Mouse (Mus musculus) neural tube, embryonic 15.5 days (tissue): ENCODE results near the gene Rbm33. TPM values are rescaled to one million over a fixed set of nuclear protein-coding genes. Genes with fewer than 3 reads are reported as not detected.

Source experiments
- ATAC-seq: fragments of 200-750 bp; cut with Nextera tagmentation; 2 replicates; pipeline ENCODE4 v1.8.0; 2017; ENCODE audit warnings: mild to moderate bottlenecking, moderate TSS enrichment, moderate library complexity; ENCODE audit not compliant: low FRiP score
- H3K27ac ChIP-seq: fragments of 300-500 bp; sonication (generic); replicated peaks from 2 replicates; pipeline ENCODE4 v1.5.1; 2015; ENCODE audit warnings: mild to moderate bottlenecking, inconsistent platforms
- H3K27me3 ChIP-seq: fragments of 300-500 bp; sonication (generic); replicated peaks from 2 replicates; pipeline ENCODE4 v1.6.1; 2015; ENCODE audit warnings: inconsistent platforms
- H3K36me3 ChIP-seq: fragments of 300-500 bp; sonication (generic); 2 replicates; pipeline ENCODE4 v1.6.1; 2015; ENCODE audit warnings: inconsistent platforms
- H3K4me1 ChIP-seq: fragments of 300-500 bp; sonication (generic); 2 replicates; pipeline ENCODE4 v1.6.1; 2015; ENCODE audit warnings: inconsistent platforms
- H3K4me2 ChIP-seq: fragments of 300-500 bp; sonication (generic); 2 replicates; pipeline ENCODE4 v1.6.1; 2015; ENCODE audit warnings: inconsistent platforms, mild to moderate bottlenecking, moderate library complexity
- H3K4me3 ChIP-seq: fragments of 300-500 bp; sonication (generic); replicated peaks from 2 replicates; pipeline ENCODE4 v1.5.1; 2015; ENCODE audit warnings: mild to moderate bottlenecking, inconsistent platforms
- H3K9ac ChIP-seq: fragments of 300-500 bp; sonication (generic); replicated peaks from 2 replicates; pipeline ENCODE4 v1.6.1; 2015; ENCODE audit warnings: mild to moderate bottlenecking, inconsistent platforms
- H3K9me3 ChIP-seq: fragments of 300-500 bp; sonication (generic); replicated peaks from 2 replicates; pipeline ENCODE4 v1.6.1; 2016; ENCODE audit warnings: inconsistent platforms
- WGBS: fragments of 180-500 bp; shearing (Covaris S2); methylation state at CpG from one replicate; pipeline ENCODE4 v1.1.7; 2015; ENCODE audit warnings: mixed read lengths; 5-methylcytosine and 5-hydroxymethylcytosine counted together
- polyA plus RNA-seq: library from polyadenylated mRNA; unstranded; fragments of >200 nt; fragmentation: Nextera tagmentation; extraction: Ambion mirVana; gene quantifications from 2 replicates; pipeline ENCODE4 v1.2.1, GENCODE M21; 2015

Rbm33 gene
- polyA plus RNA-seq, 1 experiment from 2014 or later, result 12.3 TPM

DNA sequence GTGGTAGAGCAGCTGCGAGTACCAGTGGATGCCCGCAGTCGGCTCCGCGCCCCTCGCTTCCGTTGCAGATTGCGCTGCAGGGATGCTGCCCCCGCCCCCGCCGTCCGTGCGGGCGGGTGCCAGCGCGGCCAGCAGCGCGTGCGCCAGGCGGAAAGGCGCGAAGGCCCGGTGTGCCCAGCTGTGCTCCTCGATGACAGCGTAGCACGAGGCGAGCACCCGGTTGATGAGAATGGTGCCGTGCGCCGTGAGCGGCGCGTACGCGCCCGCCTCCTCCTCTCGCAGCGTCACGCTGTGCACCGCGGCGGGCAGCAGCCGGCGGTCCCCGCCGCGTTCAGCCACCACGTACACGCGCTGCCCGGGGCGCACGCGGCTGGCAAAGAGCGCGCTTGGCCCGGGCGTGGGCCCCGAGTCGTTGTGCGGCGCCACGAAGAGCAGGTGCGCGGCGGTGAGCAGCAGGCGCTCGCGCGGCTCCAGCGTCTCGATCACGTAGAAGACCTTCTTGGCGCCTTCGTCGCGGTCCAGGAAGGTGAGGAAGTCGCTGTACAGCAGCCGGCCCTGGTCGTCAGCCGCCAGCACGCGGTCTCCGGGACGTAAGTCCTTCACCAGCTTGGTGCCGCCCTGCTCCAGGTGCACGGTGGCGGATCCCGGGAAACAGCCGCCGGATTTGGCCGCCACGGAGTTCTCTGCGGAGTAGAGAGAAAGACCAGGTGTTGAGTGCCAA is 141.2 kb downstream of the Rbm33 start:
- H3K4me1 ChIP-seq, result peaks cover 39% of the 10 kb centered on the region
- H3K36me3 ChIP-seq, result no peaks in the 10 kb centered on the region
- H3K9me3 ChIP-seq, result no peaks in the 10 kb centered on the region
- peaks cover 82% of the 10 kb centered on the region for H3K27me3 ChIP-seq
- H3K27ac ChIP-seq, result no peak overlapping the region
- H3K4me2 ChIP-seq, result peak overlapping the region; percentile 81
- under 1% methylated on average over 94 of the region's 95 CpGs for WGBS
- ATAC-seq, result peak; percentile 61
- H3K4me3 ChIP-seq, result peak overlapping the region; percentile 42
- H3K9ac ChIP-seq, result peak overlapping the region; percentile 27

DNA sequence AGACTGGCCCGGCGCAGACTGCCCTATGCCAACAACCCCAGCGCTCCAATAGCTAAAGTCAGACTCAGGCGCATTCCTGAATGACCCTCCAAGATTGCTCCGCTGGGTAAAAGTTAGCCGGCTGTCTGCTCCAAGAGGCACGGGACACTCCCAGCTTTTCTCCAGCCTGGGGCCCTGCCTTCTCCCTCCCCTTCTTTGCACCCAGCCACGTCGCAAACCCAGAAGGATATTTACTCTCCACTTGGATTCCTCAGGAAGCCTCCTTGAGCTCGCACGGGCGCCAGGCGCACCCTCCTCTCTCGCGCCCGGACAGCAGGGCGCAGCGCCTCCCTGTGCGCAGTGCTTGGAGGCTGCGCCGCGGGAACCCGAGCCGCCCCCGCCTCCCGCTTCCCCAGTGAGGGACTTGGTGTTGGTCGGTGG is 141.9 kb downstream of the Rbm33 start:
- peak overlapping the region; percentile 42 for H3K4me3 ChIP-seq
- H3K4me1 ChIP-seq, result peaks cover 47% of the 10 kb centered on the region
- H3K4me2 ChIP-seq, result peak overlapping the region; percentile 81
- ATAC-seq, result no peak
- H3K27ac ChIP-seq, result no peak overlapping the region
- H3K9ac ChIP-seq, result no peak overlapping the region
- no peaks in the 10 kb centered on the region for H3K9me3 ChIP-seq
- WGBS, result under 1% methylated on average over 27 of the region's 27 CpGs
- H3K27me3 ChIP-seq, result peaks cover 89% of the 10 kb centered on the region
- H3K36me3 ChIP-seq, result no peaks in the 10 kb centered on the region

- Histone ChIP-seq H3K4me2 (peak overlapping the region; percentile 81), H3K36me3 (no peaks in the 10 kb centered on the region), H3K4me3 (peak overlapping the region; percentile 6; the same call in 1 of the 2 replicates), H3K9ac (no peak overlapping the region), H3K4me1 (peaks cover 55% of the 10 kb centered on the region), H3K27me3 (peaks cover 93% of the 10 kb centered on the region), H3K9me3 (no peaks in the 10 kb centered on the region), H3K27ac (no peak overlapping the region)
- 3% methylated on average over 41 of the region's 41 CpGs for WGBS
- no peak for ATAC-seq
Measured at GRCm38 (mm10) chr5:28459456-28460225, 142.7 kb downstream of the Rbm33 start.

DNA sequence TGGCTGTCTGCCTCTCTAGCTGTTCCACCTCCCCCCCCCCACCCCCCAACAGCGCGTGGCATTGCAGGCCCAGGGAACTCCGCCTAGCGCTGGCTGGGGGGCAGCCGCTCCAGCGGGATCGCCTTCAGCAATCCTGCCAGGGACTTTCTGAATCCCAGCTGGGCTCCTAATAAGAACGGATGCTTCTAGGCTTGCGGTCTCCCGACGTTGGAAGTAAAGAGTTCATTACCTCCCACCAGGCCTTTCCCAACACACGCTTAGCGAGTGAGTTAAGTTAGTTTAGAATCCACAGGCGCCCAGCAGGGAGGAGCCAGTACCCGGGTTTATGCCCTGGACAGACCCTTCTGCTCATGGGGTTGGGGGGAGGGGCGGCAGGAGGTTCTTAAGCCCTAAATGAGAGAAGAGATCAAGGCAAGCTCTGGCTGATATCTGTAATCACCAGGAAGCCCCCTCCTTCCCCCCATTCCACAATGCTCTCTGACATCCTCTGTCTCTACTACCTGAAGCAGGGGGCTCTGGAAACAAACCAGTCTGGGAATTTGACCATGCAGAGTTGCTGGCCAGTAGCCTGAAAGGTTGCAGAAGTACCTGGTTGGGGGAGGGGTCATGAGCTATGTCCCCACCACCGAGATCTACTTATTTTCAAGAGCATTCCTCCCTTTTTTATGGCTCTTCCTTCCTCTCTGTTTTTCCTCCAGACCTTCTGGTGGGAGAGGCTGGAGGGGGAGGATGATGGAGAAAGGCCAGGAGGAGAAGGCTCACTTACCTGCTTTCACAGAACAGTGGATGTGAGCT is 143.8 kb downstream of the Rbm33 start:
- Histone ChIP-seq H3K4me2 (0 out of 2 replicates have a peak overlapping the region, but pooled peaks have one; percentile 7), H3K9me3 (no peaks in the 10 kb centered on the region), H3K27ac (no peak overlapping the region), H3K27me3 (peaks cover 96% of the 10 kb centered on the region), H3K4me1 (peaks cover 65% of the 10 kb centered on the region), H3K9ac (no peak overlapping the region), H3K36me3 (no peaks in the 10 kb centered on the region), H3K4me3 (no peak overlapping the region)
- ATAC-seq, result no peak
- WGBS, result under 1% methylated on average over 17 of the region's 17 CpGs

DNA sequence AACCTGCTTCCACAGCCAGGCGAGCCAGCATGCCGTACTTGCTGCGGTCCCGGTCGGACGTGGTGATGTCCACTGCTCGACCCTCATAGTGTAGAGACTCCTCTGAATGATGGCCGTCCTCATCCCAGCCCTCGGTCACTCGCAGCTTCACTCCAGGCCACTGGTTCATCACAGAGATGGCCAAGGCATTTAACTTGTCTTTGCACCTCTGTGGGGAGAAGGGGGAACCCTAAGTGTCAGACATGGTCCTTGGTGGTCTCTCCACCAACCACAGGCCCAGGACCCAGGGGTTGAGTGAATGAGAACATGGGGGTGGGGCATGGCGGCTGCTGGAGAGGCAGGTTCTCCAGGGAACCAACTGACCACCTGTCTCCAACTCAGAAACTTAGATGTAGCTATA is 144.5 kb downstream of the Rbm33 start:
- Histone ChIP-seq H3K4me2 (no peak overlapping the region), H3K9me3 (no peaks in the 10 kb centered on the region), H3K36me3 (no peaks in the 10 kb centered on the region), H3K27me3 (peaks cover 96% of the 10 kb centered on the region), H3K9ac (no peak overlapping the region), H3K27ac (no peak overlapping the region), H3K4me3 (no peak overlapping the region), H3K4me1 (peaks cover 71% of the 10 kb centered on the region)
- WGBS, result 13% methylated on average over 11 of the region's 11 CpGs
- ATAC-seq, result no peak

- Histone ChIP-seq H3K36me3 (no peaks in the 10 kb centered on the region), H3K27me3 (peaks cover 98% of the 10 kb centered on the region), H3K4me3 (peak overlapping the region; percentile 53), H3K9ac (0 out of 2 replicates have a peak overlapping the region, but pooled peaks have one; percentile 4), H3K9me3 (no peaks in the 10 kb centered on the region), H3K4me2 (peak overlapping the region; percentile 97), H3K27ac (no peak overlapping the region), H3K4me1 (peaks cover 72% of the 10 kb centered on the region)
- ATAC-seq, result no peak
- WGBS, result 2% methylated on average over 33 of the region's 33 CpGs
Measured at GRCm38 (mm10) chr5:28462741-28463590, 146.0 kb downstream of the Rbm33 start.

GRCm38 (mm10) chr5:28463656-28464055 is 146.7 kb downstream of the Rbm33 start:
- WGBS, result 2% methylated on average over 10 of the region's 10 CpGs
- peaks cover 98% of the 10 kb centered on the region for H3K27me3 ChIP-seq
- H3K4me1 ChIP-seq, result peaks cover 65% of the 10 kb centered on the region
- no peak overlapping the region for H3K27ac ChIP-seq
- no peak for ATAC-seq
- peak overlapping the region; percentile 53 for H3K4me3 ChIP-seq
- H3K9ac ChIP-seq, result peak overlapping the region; percentile 46; the same call in 1 of the 2 replicates
- H3K9me3 ChIP-seq, result no peaks in the 10 kb centered on the region
- H3K4me2 ChIP-seq, result peak overlapping the region; percentile 97
- no peaks in the 10 kb centered on the region for H3K36me3 ChIP-seq

DNA sequence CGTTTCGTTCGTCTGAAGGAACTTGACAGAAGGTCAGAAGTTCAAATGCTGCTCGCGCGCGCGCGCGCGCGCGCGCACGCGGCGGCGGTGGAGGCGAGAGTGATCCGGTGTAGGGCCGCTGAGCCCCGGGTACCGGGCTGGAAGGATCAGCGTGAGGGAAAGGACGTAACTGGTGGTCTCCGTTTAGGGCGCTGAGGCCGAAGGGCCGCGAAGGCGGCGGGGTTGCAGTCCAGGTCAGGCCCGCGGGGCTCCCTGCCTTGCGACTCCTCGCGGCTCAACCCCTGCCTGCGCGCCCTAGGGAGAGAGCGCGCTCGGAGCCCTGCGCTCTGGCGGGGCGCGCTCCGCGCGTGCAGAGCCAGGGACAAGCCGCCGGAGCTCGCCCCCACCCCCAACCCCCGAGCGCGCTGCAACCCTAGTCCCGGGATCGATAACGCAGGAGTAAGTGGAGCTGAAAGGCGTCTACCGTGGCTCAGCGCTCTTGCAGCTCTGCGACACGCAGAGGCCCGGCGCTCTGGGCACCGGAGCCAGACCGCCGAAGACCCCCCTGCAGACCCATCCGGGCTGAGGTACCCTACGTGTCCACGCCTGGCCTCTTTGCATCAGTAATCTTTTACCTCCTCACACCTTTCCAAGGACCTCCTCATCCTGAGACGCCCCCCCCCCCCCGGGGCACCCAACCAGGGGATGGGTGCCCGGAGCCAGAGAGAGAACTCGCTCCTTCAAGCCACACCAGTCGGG is 147.6 kb downstream of the Rbm33 start:
- peaks cover 98% of the 10 kb centered on the region for H3K27me3 ChIP-seq
- peak; percentile 54 for ATAC-seq
- H3K9me3 ChIP-seq, result no peaks in the 10 kb centered on the region
- no peaks in the 10 kb centered on the region for H3K36me3 ChIP-seq
- peaks cover 56% of the 10 kb centered on the region for H3K4me1 ChIP-seq
- H3K4me3 ChIP-seq, result peak overlapping the region; percentile 53
- peak overlapping the region; percentile 46 for H3K9ac ChIP-seq
- H3K27ac ChIP-seq, result peak overlapping the region; percentile 1; the same call in 1 of the 2 replicates
- H3K4me2 ChIP-seq, result peak overlapping the region; percentile 97
- WGBS, result under 1% methylated on average over 76 of the region's 76 CpGs

- Histone ChIP-seq H3K27me3 (peaks cover 98% of the 10 kb centered on the region), H3K4me2 (peak overlapping the region; percentile 97), H3K9me3 (no peaks in the 10 kb centered on the region), H3K4me1 (peaks cover 51% of the 10 kb centered on the region), H3K9ac (peak overlapping the region; percentile 46), H3K36me3 (no peaks in the 10 kb centered on the region), H3K27ac (no peak overlapping the region), H3K4me3 (peak overlapping the region; percentile 53)
- ATAC-seq, result peak; percentile 74
- WGBS, result 2% methylated on average over 29 of the region's 29 CpGs
Measured at GRCm38 (mm10) chr5:28465099-28465406, 148.1 kb downstream of the Rbm33 start.

DNA sequence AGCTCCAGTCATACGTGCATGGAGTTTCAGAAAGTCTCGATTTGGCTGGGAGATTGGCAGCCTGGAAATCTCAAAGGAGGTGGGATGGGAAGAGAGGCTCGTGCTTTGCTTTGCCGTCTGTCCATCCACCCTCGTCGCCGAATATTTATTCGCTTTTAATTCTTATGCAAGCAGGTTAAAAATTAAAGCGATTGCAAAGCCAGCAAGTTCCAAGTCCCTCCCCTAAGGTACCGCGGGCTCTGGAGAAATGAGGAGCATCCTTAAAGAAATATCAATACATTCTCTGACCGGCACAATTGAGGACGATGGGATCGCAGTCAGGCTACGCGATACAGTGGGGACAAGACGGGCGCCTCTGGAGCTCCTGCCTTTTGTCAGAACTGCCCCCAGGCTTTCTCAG is 148.6 kb downstream of the Rbm33 start:
- peaks cover 48% of the 10 kb centered on the region for H3K4me1 ChIP-seq
- H3K9ac ChIP-seq, result peak overlapping the region; percentile 46
- H3K4me2 ChIP-seq, result peak overlapping the region; percentile 97
- no peak for ATAC-seq
- no peaks in the 10 kb centered on the region for H3K9me3 ChIP-seq
- peaks cover 98% of the 10 kb centered on the region for H3K27me3 ChIP-seq
- H3K4me3 ChIP-seq, result peak overlapping the region; percentile 53
- no peak overlapping the region for H3K27ac ChIP-seq
- no peaks in the 10 kb centered on the region for H3K36me3 ChIP-seq
- WGBS, result under 1% methylated on average over 18 of the region's 18 CpGs
